Mouse (Mus musculus) bone marrow macrophage, adult 2 months (primary cell): ENCODE measurements at regions not wholly inside any gene's neighbourhood (a gene's known extent, or its start where the extent isn't known, plus 50 kb on each side); places are given as distances from the start of the nearest gene placed in this dataset.

Experiments
- CTCF ChIP-seq: IDR thresholded peaks from 2 replicates; pipeline ENCODE4 v1.5.1; 2012; ENCODE audit warnings: low read depth, mild to moderate bottlenecking, low read length, moderate library complexity
- POLR2A ChIP-seq: IDR thresholded peaks from 2 replicates; pipeline ENCODE4 v1.6.1; 2012; ENCODE audit warnings: mild to moderate bottlenecking, low read depth, low read length, borderline replicate concordance

GRCm38 (mm10) chr17:64425811-64426210 is 94.1 kb upstream of the Pja2 start:
- TF ChIP-seq POLR2A = no peak
- TF ChIP-seq CTCF = no peak
